Mouse (Mus musculus): ENCODE data around the gene Ccdc9. TPM values are rescaled to one million over a fixed set of nuclear protein-coding genes. Genes with fewer than 3 reads are reported as not detected.
A peak's percentile ranks its signal among the peaks of the same experiment; 100 is the strongest.

Ccdc9 gene
- polyA plus RNA-seq, 1 experiment from 2014 or later, result 11.3 TPM

- H3K27ac ChIP-seq (ENCODE audit: low read depth, low read length), result peak overlapping the region; percentile 46; the same call in 1 of the 2 replicates
- 28% methylated on average over 5 of the region's 5 CpGs for WGBS (ENCODE audit: insufficient replicate concordance)
Observed at GRCm38 (mm10) chr7:16229869-16230268, 56.7 kb downstream of the Ccdc9 start.

More at GRCm38 (mm10) chr7:16229869-16230268, 56.7 kb downstream of the Ccdc9 start:
- Histone ChIP-seq H3K9me3 (replicated peaks; ENCODE audit: control insufficient read depth, low read length) (0 out of 2 replicates have a peak, but pooled peaks cover 2% of the 10 kb centered on the region), H3K27me3 (ENCODE audit: control insufficient read depth, insufficient read depth, low read length) (no peaks in the 10 kb centered on the region), H3K4me2 (no peak overlapping the region), H3K9ac (ENCODE audit: low read depth, low read length) (no peak overlapping the region), H3K4me1 (ENCODE audit: control insufficient read depth, insufficient read depth, low read length) (peaks cover 5% of the 10 kb centered on the region; the same call in 1 of the 2 replicates), H3K36me3 (ENCODE audit: control insufficient read depth, insufficient read depth, low read length) (no peaks in the 10 kb centered on the region), H3K4me3 (ENCODE audit: low read depth, low read length) (no peak overlapping the region)
- no peak for ATAC-seq (replicated peaks; ENCODE audit: insufficient number of reproducible peaks, low FRiP score, low TSS enrichment)

Other genes with a start within 250 kb of the Ccdc9 start
- gene Bicra, start 238.9 kb downstream of the Ccdc9 start, polyA plus RNA-seq (2014; fragmentation: Nextera tagmentation; extraction: Ambion mirVana), result 4.9 and 5.7 TPM in 2 replicates
- not detected in 2 replicates for gene Zfp541, start 225.0 kb downstream of the Ccdc9 start, polyA plus RNA-seq (2014; fragmentation: Nextera tagmentation; extraction: Ambion mirVana)
- 158 and 168 TPM in 2 replicates for gene Napa, start 188.3 kb downstream of the Ccdc9 start, polyA plus RNA-seq (2014; fragmentation: Nextera tagmentation; extraction: Ambion mirVana)
- gene Kptn, start 166.9 kb downstream of the Ccdc9 start, polyA plus RNA-seq (2014; fragmentation: Nextera tagmentation; extraction: Ambion mirVana), result 26.4 and 29.5 TPM in 2 replicates
- gene Slc8a2, start 157.0 kb downstream of the Ccdc9 start, polyA plus RNA-seq (2014; fragmentation: Nextera tagmentation; extraction: Ambion mirVana), result 0.11 and 0.17 TPM in 2 replicates
- gene Meis3, start 111.7 kb downstream of the Ccdc9 start, polyA plus RNA-seq (2014; fragmentation: Nextera tagmentation; extraction: Ambion mirVana), result 19.7 and 22.8 TPM in 2 replicates
- 7.4 and 7.8 TPM in 2 replicates for gene Dhx34, start 64.8 kb downstream of the Ccdc9 start, polyA plus RNA-seq (2014; fragmentation: Nextera tagmentation; extraction: Ambion mirVana)
- gene C5ar2, start 42.6 kb downstream of the Ccdc9 start, polyA plus RNA-seq (2014; fragmentation: Nextera tagmentation; extraction: Ambion mirVana), result 0.21 and 0.34 TPM in 2 replicates
- 0.74 and 1.5 TPM in 2 replicates for gene C5ar1, start 27.3 kb downstream of the Ccdc9 start, polyA plus RNA-seq (2014; fragmentation: Nextera tagmentation; extraction: Ambion mirVana)
- 6.6 and 6.7 TPM in 2 replicates for gene Inafm1, start 13.2 kb downstream of the Ccdc9 start, polyA plus RNA-seq (2014; fragmentation: Nextera tagmentation; extraction: Ambion mirVana)
- gene Bbc3, start 21.6 kb upstream of the Ccdc9 start, polyA plus RNA-seq (2014; fragmentation: Nextera tagmentation; extraction: Ambion mirVana), result 3.7 and 6.0 TPM in 2 replicates
- 222 and 243 TPM in 2 replicates for gene Sae1, start 101.0 kb upstream of the Ccdc9 start, polyA plus RNA-seq (2014; fragmentation: Nextera tagmentation; extraction: Ambion mirVana)
- gene Zc3h4, start 114.1 kb upstream of the Ccdc9 start, polyA plus RNA-seq (2014; fragmentation: Nextera tagmentation; extraction: Ambion mirVana), result 9.4 and 12.8 TPM in 2 replicates
- 69.4 and 78.6 TPM in 2 replicates for gene Tmem160, start 166.0 kb upstream of the Ccdc9 start, polyA plus RNA-seq (2014; fragmentation: Nextera tagmentation; extraction: Ambion mirVana)
- 0.23 TPM in 1 of 2 replicates, not detected in the other for gene Npas1, start 190.9 kb upstream of the Ccdc9 start, polyA plus RNA-seq (2014; fragmentation: Nextera tagmentation; extraction: Ambion mirVana)